Mouse (Mus musculus): ENCODE data around the gene S1pr3. TPM values are rescaled to one million over a fixed set of nuclear protein-coding genes. Genes with fewer than 3 reads are reported as not detected.

The S1pr3 gene
- polyA plus RNA-seq (2016; fragmentation: Nextera tagmentation; extraction: Ambion mirVana), result 56.8 and 64.5 TPM in 2 replicates

DNA sequence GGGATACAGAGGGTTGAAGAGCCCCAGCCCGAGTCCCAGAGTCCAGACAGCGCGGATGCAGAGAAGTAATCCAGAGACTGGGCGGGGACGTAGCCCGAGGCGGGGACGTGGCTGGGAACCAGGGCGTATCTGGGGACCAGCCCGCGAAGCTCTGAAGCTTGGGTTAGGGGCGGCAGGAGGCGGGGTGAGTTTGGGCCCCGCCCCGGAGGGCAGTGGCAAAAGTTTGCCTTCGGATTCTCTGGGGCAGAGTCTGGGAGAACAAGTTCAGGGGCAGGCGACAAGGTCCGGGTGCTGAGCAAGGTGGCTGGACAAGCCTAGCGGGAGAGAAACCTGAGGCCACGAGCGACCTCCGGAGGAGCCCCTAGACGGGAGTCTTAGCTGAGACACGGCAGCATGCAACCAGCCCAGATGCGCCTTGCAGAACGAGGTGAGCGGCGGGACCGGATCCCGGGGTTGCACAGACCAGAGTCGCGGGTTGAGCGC lies at the start of gene S1pr3:
Gene S1pr3, plus strand, starts transcription at position 121 of the 483 bp plus-strand sequence.
- Histone ChIP-seq H3K9ac (peak within 1 kb of the TSS; percentile 57), H3K9me3 (replicated peaks) (no peaks in the 10 kb centered on the region), H3K36me3 (no peaks in the 10 kb centered on the region), H3K27me3 (peaks cover 27% of the 10 kb centered on the region), H3K4me2 (replicated peaks) (peak within 1 kb of the TSS; percentile 63), H3K4me1 (peaks cover 23% of the 10 kb centered on the region), H3K27ac (0 out of 2 replicates have a peak within 1 kb of the TSS, but pooled peaks have one; percentile 44), H3K4me3 (peak within 1 kb of the TSS; percentile 44)
- under 1% methylated on average over 33 of the region's 33 CpGs for WGBS
- peak; percentile 77 for ATAC-seq (ENCODE audit: low FRiP score)

DNA sequence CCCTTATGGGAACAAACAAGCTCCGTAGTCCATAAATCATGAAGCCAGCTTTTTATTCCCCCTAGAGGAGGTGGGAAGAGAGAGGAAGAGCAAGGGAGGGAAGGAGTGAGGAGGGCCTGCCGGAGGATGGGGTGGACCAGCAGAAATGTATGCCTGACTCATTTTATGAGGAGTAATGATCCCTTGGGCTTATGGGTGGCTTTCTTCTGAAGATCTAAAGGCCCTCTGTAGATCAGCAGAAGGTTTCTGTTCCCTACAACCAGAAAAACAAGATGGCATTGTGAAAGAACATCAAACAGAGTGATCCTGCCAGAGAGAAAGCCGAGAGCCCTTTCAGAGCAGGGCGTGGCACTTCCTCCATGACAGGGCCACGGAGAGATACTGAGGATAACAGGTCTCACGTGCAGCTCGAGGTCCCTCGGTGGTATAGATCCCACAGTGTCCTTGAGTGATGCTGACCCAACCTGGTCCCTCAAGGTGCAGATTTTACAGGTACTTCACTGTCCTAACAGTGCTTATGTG lies 47.9 kb upstream of the S1pr3 start:
- no peak overlapping the region for H3K4me3 ChIP-seq
- H3K4me1 ChIP-seq, result peaks cover 7% of the 10 kb centered on the region
- 83% methylated on average over 8 of the region's 8 CpGs for WGBS
- H3K9me3 ChIP-seq (replicated peaks), result no peaks in the 10 kb centered on the region
- H3K9ac ChIP-seq, result no peak overlapping the region
- no peak overlapping the region for H3K27ac ChIP-seq
- ATAC-seq (ENCODE audit: low FRiP score), result no peak
- no peak overlapping the region for H3K4me2 ChIP-seq (replicated peaks)
- no peaks in the 10 kb centered on the region for H3K27me3 ChIP-seq
- no peaks in the 10 kb centered on the region for H3K36me3 ChIP-seq

DNA sequence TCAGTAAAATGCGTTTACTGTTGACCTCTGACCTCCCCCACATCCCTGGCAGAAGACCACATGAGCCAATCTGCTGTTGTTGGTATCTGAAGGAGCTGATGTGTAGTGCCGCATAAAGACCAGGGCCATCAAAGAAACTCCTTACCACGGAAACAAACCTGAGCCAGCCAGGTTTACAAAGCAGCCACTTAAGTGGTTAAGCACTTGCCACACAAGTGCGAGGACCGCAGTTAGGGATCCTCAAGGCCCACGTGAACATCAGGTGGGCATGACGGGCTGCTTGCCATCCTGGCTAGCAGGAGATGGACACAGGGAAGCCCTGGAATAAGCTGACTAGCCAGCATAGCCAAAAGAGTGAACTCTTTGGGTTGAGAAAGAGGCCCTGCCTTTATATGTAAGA lies 45.0 kb upstream of the S1pr3 start:
- Histone ChIP-seq H3K27ac (no peak overlapping the region), H3K27me3 (no peaks in the 10 kb centered on the region), H3K36me3 (no peaks in the 10 kb centered on the region), H3K9ac (no peak overlapping the region), H3K4me2 (replicated peaks) (no peak overlapping the region), H3K4me3 (no peak overlapping the region), H3K9me3 (replicated peaks) (no peaks in the 10 kb centered on the region), H3K4me1 (peaks cover 3% of the 10 kb centered on the region; the same call in 1 of the 2 replicates)
- 84% methylated on average over 7 of the region's 7 CpGs for WGBS
- ATAC-seq (ENCODE audit: low FRiP score), result no peak

DNA sequence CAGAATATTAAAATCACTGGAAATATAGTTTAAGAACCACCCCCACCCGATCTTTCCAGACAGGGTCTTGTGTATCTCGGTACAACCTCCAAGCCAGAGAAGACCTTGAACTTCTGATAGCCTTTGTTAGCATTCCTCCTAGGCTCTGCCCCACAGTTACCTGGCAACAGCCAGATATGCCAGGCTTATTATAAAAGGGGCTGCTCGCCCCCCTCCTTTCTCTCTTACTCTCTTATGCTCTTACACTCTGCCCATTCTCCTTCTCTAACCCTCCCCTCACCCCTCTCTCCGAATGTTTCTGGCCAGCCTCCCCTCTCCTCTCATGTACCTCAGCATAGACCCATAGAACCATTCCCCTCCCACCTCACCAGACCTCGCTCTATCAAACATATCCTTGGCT lies 44.5 kb upstream of the S1pr3 start:
- H3K9ac ChIP-seq, result no peak overlapping the region
- no peaks in the 10 kb centered on the region for H3K36me3 ChIP-seq
- H3K4me1 ChIP-seq, result peaks cover 3% of the 10 kb centered on the region; the same call in 1 of the 2 replicates
- no peaks in the 10 kb centered on the region for H3K9me3 ChIP-seq (replicated peaks)
- ATAC-seq (ENCODE audit: low FRiP score), result no peak
- no peak overlapping the region for H3K4me2 ChIP-seq (replicated peaks)
- no peak overlapping the region for H3K4me3 ChIP-seq
- 67% methylated on average over 5 of the region's 5 CpGs for WGBS
- no peaks in the 10 kb centered on the region for H3K27me3 ChIP-seq
- no peak overlapping the region for H3K27ac ChIP-seq

DNA sequence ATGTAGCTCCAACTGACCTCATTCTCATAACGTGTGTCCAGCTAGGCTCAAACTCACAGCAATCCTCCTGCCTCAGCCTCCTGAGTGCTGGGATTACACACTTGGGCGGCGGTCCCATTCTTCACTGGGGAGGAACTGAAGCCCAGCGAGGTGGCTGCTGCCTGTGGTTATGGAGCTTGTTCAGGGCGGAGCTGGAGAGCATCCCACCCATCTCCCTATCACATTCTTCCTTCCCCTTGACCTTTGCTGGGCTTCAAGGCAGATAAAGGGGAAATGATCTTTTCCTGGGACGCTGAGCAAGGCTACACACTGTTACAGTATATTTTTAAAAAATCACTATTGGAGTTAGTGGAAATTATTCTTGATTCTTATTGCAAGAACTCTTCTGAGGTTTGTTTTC lies 43.2 kb upstream of the S1pr3 start:
- peaks cover 3% of the 10 kb centered on the region; the same call in 1 of the 2 replicates for H3K4me1 ChIP-seq
- H3K27ac ChIP-seq, result no peak overlapping the region
- H3K9ac ChIP-seq, result no peak overlapping the region
- no peak for ATAC-seq (ENCODE audit: low FRiP score)
- no peaks in the 10 kb centered on the region for H3K36me3 ChIP-seq
- WGBS, result 89% methylated on average over 6 of the region's 6 CpGs
- no peak overlapping the region for H3K4me2 ChIP-seq (replicated peaks)
- H3K4me3 ChIP-seq, result no peak overlapping the region
- no peaks in the 10 kb centered on the region for H3K27me3 ChIP-seq
- no peaks in the 10 kb centered on the region for H3K9me3 ChIP-seq (replicated peaks)

DNA sequence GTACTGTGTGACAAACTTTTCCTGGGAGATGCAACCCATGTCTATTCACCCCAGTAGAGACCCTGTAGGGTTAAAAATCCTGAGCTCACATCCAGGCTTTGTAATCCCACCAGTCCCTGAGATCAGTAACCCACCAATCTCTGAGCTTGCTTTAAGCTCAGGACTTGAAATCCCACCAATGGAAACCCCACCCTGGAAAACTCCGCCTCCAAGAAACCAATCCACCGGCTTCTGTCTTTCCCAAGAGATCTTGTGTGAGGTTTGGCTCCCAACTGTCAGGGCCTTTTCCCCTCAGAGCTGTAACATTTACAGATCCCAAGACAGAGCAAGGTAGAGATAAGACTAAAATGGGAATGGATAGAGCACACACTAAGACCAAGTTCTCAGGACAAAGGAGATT lies 40.1 kb upstream of the S1pr3 start:
- no peaks in the 10 kb centered on the region for H3K27me3 ChIP-seq
- no peak for ATAC-seq (ENCODE audit: low FRiP score)
- H3K4me1 ChIP-seq, result peaks cover 3% of the 10 kb centered on the region; the same call in 1 of the 2 replicates
- H3K4me2 ChIP-seq (replicated peaks), result no peak overlapping the region
- no peaks in the 10 kb centered on the region for H3K9me3 ChIP-seq (replicated peaks)
- H3K36me3 ChIP-seq, result no peaks in the 10 kb centered on the region
- WGBS, result 77% methylated on average over 2 of the region's 2 CpGs
- H3K9ac ChIP-seq, result no peak overlapping the region
- no peak overlapping the region for H3K27ac ChIP-seq
- H3K4me3 ChIP-seq, result no peak overlapping the region

DNA sequence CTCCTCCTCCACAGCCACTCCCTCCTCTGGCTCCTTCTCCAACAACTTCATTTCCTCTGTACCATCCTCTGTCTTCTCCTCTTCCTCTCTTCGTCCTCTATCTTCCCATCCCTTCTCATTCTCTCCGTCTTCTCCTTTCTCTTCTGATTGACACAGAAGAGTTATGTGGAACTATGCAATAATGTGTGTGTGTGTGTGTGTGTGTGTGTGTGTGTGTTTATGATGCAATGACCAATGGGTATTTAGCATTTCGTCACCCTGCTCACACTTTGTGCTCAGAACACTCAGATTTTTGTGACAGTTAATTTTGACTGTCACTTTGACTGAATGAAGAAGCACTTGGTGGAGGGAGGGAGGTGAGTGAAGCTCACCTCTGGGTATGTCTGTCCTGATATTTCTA lies 39.1 kb upstream of the S1pr3 start:
- no peak for ATAC-seq (ENCODE audit: low FRiP score)

DNA sequence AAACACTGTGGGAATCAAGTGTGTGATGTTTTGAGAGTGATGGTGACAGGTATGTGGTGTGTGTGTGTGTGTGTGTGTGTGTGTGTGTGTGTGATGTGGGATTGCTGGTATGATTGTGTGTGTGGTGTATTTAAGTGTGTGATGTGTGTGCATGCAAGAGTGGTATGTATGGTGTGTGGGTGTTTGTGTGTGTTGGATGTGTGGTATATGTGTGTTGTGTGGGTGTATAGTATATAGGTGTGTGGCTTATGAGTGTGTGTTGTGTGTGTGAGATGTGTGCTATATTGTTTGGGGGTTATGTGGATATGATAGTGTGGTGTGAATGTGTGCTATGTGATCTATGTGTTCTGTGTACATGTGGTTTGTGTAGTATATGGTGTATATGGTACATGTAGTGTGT lies 35.4 kb upstream of the S1pr3 start:
- no peak overlapping the region for H3K4me3 ChIP-seq
- no peak for ATAC-seq (ENCODE audit: low FRiP score)
- H3K4me2 ChIP-seq (replicated peaks), result no peak overlapping the region
- H3K9ac ChIP-seq, result no peak overlapping the region
- H3K4me1 ChIP-seq, result peaks cover 3% of the 10 kb centered on the region
- no peak overlapping the region for H3K27ac ChIP-seq
- H3K9me3 ChIP-seq (replicated peaks), result no peaks in the 10 kb centered on the region
- no peaks in the 10 kb centered on the region for H3K36me3 ChIP-seq
- no peaks in the 10 kb centered on the region for H3K27me3 ChIP-seq

More for the DNA sequence above, 39.1 kb upstream of the S1pr3 start:
- Histone ChIP-seq H3K27ac (no peak overlapping the region), H3K4me1 (no peaks in the 10 kb centered on the region), H3K27me3 (no peaks in the 10 kb centered on the region), H3K9ac (no peak overlapping the region), H3K36me3 (no peaks in the 10 kb centered on the region), H3K4me2 (replicated peaks) (no peak overlapping the region), H3K9me3 (replicated peaks) (no peaks in the 10 kb centered on the region), H3K4me3 (no peak overlapping the region)
- WGBS, result 88% methylated on average over 3 of the region's 3 CpGs

DNA sequence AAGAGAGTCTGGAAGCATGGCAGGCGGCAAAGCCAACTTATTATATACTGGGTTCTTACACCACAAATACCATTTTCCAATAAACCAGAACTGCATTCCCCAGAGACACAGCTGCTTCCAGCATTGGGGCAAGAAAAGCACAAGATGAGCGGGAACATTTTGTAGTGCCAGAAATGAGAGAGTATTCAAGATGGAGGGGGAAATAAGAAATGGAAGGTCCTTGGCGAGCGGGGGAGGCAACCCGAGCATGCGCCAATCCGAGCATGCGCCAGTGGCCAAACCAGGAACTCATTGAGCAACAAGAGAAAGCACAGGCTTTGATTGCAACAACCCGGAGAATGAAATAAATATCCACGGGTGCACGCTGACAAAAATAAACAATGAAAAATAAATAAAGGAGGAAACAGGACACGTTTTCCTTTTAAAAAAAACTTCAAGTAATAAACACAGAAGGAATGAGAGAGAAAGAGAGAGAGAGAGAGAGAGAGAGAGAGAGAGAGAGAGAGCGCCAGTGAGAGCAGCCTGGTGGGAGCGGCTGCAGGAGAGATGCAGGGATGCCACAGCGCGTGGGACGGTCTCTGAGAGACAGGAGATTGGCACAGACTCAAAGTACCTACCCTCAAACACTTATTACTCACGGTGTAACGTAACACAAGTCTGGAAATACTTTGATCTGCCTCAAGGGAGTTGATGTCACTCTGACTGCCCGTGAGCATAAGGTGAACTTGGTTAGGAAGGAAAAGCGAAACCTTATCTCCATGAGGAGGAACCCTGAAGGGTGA lies 34.2 kb upstream of the S1pr3 start:
- Histone ChIP-seq H3K4me3 (no peak overlapping the region), H3K36me3 (no peaks in the 10 kb centered on the region), H3K27me3 (no peaks in the 10 kb centered on the region), H3K4me1 (peaks cover 13% of the 10 kb centered on the region), H3K9ac (no peak overlapping the region), H3K27ac (no peak overlapping the region), H3K9me3 (replicated peaks) (no peaks in the 10 kb centered on the region), H3K4me2 (replicated peaks) (no peak overlapping the region)
- no peak for ATAC-seq (ENCODE audit: low FRiP score)
- 84% methylated on average over 19 of the region's 21 CpGs for WGBS

DNA sequence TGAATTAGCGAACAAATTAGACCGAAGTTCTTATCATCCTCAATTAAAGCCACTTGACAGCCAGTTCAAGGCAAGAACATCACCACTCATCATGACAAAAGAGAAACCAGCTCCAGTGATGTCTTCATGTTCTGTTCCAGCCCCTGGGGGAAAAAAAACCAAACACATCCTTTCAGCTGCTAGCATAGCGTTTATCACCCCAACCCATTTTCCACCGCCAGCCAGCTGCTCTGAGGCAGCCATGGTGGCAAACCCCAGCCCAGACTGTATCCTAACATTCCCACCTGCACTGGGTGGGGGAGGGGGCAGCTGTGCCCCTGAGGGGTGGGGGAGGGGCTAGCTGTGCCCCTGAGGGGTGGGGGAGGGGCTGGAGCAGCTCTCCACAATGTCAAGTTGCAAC lies 30.3 kb upstream of the S1pr3 start:
- H3K27ac ChIP-seq, result 0 out of 2 replicates have a peak overlapping the region, but pooled peaks have one; percentile 18
- H3K4me3 ChIP-seq, result no peak overlapping the region
- 0 out of 2 replicates have a peak, but pooled peaks have one; percentile 59 for ATAC-seq (ENCODE audit: low FRiP score)
- 0 out of 2 replicates have a peak overlapping the region, but pooled peaks have one; percentile 11 for H3K4me2 ChIP-seq (replicated peaks)
- whole genome bisulfite sequencing, result 36% methylated on average over 4 of the region's 4 CpGs
- H3K27me3 ChIP-seq, result no peaks in the 10 kb centered on the region
- H3K36me3 ChIP-seq, result no peaks in the 10 kb centered on the region
- peaks cover 21% of the 10 kb centered on the region for H3K4me1 ChIP-seq
- no peak overlapping the region for H3K9ac ChIP-seq
- no peaks in the 10 kb centered on the region for H3K9me3 ChIP-seq (replicated peaks)

DNA sequence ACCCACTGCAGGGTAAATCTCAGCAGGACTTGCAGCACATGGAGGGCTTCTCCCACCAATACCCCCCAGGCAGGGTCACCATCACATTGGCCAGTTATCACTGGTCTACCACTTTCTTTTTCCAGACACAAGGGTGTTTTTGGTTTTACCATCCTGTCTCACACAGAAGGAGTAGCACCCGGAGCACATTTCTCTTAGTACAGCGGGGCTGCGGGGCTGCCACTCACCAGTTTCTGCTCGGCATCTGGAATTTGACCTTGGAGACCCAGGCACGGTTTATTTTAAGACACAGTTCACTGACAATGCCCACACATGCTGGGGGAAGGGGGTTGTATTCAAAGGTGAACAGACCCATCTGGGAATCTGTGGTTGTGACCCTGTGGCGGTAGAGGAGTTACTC lies 28.8 kb upstream of the S1pr3 start:
- Histone ChIP-seq H3K4me3 (no peak overlapping the region), H3K9me3 (replicated peaks) (no peaks in the 10 kb centered on the region), H3K27me3 (no peaks in the 10 kb centered on the region), H3K36me3 (no peaks in the 10 kb centered on the region), H3K4me2 (replicated peaks) (no peak overlapping the region), H3K4me1 (peaks cover 21% of the 10 kb centered on the region), H3K9ac (no peak overlapping the region), H3K27ac (0 out of 2 replicates have a peak overlapping the region, but pooled peaks have one; percentile 60)
- WGBS, result 13% methylated on average over 6 of the region's 6 CpGs
- ATAC-seq (ENCODE audit: low FRiP score), result no peak

DNA sequence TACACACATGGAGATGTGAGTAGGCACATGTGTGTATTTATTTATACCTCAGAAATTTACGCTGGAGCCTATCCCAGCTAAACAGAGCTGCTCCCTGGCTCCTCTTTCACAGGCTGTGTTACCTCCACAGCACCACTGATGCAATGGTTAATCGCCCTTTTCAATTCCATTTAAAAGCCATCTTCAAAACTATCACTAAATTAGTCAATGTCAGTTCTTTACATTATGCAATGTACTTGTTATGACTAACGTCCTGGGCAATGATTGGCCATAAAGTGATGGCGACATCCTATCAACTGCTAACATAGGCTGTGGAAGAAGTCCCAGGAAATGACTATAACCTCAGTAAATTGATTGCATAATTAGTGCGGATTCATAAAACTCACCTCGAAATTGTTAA lies 26.9 kb upstream of the S1pr3 start:
- H3K27ac ChIP-seq, result no peak overlapping the region
- no peak overlapping the region for H3K4me2 ChIP-seq (replicated peaks)
- ATAC-seq (ENCODE audit: low FRiP score), result no peak
- no peak overlapping the region for H3K4me3 ChIP-seq
- 95% methylated on average over 6 of the region's 6 CpGs for WGBS
- no peaks in the 10 kb centered on the region for H3K36me3 ChIP-seq
- no peak overlapping the region for H3K9ac ChIP-seq
- no peaks in the 10 kb centered on the region for H3K9me3 ChIP-seq (replicated peaks)
- no peaks in the 10 kb centered on the region for H3K27me3 ChIP-seq
- peaks cover 24% of the 10 kb centered on the region for H3K4me1 ChIP-seq

All from hindbrain, embryonic 12.5 days (tissue).